Mouse (Mus musculus): ENCODE measurements around the gene Mycbp2.

- TF ChIP-seq CTCF (IDR thresholded peaks at IDR 0.05; ENCODE audit: low read depth), result no peak
- no peak for TF ChIP-seq EP300 (IDR thresholded peaks at IDR 0.05; ENCODE audit: low read depth)
These were observed 104.6 kb downstream of the Mycbp2 start for GRCm38 (mm10) chr14:103242020-103242419.
